Mouse (Mus musculus): ENCODE data around the gene Kat2a.

DNA sequence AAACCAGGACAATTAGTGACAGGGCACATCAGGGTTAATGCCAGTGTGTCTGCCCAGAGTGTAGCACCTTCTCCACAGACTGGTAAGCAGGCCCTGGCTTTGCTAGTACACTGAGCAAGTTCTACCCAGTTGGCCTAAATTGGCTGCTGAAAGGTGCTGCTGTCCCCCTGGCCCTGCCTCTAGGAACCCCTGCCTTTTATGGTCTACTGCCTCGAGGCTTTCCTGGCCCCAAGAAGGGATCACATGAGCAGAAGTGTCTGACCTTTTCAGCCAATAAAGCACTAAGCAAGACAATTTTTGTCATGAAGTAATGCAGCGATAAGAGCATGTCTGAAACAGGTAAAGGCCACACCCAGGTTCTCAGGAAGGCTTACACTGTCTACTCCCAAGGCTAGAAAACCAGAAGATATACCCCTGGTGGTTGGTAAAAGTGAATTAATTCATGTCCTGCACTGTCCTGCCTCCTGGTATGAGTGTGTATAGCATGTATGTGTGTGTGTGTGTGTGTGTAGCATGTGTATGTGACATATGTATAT lies 10.3 kb upstream of the Kat2a start:
- TF ChIP-seq CTCF (IDR thresholded peaks at IDR 0.05; ENCODE audit: control insufficient read depth, insufficient read depth, low read length) (no peak), POLR2A (IDR thresholded peaks at IDR 0.05; ENCODE audit: borderline replicate concordance, control insufficient read depth, low read depth, low read length) (no peak)

Data from bone marrow, adult 2 months (tissue).